Mouse (Mus musculus) liver, adult 2 months (tissue): ENCODE results near the gene Trmt61a.

ENCODE experiments used
- CTCF ChIP-seq: fragments of 200-500 bp; IDR thresholded peaks from 2 replicates; pipeline ENCODE4 v1.5.1; 2011; ENCODE audit warnings: low read depth, low read length, control low read depth
- POLR2A ChIP-seq: fragments of 200-500 bp; IDR thresholded peaks from 2 replicates; pipeline ENCODE4 v1.6.1; 2011; ENCODE audit warnings: low read length, control low read depth; ENCODE audit not compliant: insufficient read depth; ENCODE audit errors: extremely low read depth

- TF ChIP-seq CTCF (no peak), POLR2A (no peak)
Observed at GRCm38 (mm10) chr12:111732921-111733320, 55.0 kb downstream of the Trmt61a start.
